Mouse (Mus musculus) heart, postnatal 0 days (tissue): Measurements from ENCODE around the gene Scamp3.

Source experiments
- CTCF ChIP-seq: IDR thresholded peaks from 2 replicates; pipeline ENCODE4 v1.5.1; 2016; ENCODE audit warnings: antibody characterized with exemption, control low read depth, low read depth
- EP300 ChIP-seq: IDR thresholded peaks from 2 replicates; pipeline ENCODE4 v1.6.1; 2016; ENCODE audit warnings: antibody characterized with exemption, low read depth

DNA sequence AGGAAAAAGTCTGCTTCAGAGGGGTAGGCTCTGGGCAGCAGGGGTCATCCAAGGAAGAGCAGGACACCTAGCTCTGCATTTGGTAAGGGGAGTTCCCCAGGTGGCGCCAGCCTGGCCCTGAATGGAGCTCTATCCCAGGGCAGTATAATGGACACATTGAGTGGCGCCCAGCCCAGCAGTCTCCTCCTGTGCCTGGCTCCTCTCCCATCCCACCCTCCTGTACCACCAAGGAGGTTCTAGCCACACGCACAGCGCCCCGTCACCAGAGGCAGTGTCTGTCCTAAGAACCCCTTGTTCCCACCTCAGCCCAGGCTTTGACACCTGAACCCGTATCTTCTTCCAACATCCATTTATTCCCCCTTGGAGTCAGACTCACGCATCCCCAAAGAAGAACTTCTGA, 32.5 kb downstream of the Scamp3 start:
- TF ChIP-seq CTCF (no peak), EP300 (no peak)
